Mouse (Mus musculus) lung, postnatal 0 days (tissue): ENCODE measurements at regions not wholly inside any gene's neighbourhood (a gene's known extent, or its start where the extent isn't known, plus 50 kb on each side); places are given as distances from the start of the nearest gene placed in this dataset.

Source experiments
- CTCF ChIP-seq: IDR thresholded peaks from 2 replicates; pipeline ENCODE4 v1.5.1; 2016; ENCODE audit warnings: antibody characterized with exemption, mild to moderate bottlenecking
- EP300 ChIP-seq: IDR thresholded peaks from 2 replicates; pipeline ENCODE4 v1.6.1; 2016; ENCODE audit warnings: antibody characterized with exemption, mild to moderate bottlenecking, control low read depth

- TF ChIP-seq CTCF (no peak), EP300 (no peak)
These were observed 77.2 kb downstream of the Irx3 start for GRCm38 (mm10) chr8:91724646-91725045.
